ENCODE assay signal across 9 mouse cellular contexts in the genomic region with DNA sequence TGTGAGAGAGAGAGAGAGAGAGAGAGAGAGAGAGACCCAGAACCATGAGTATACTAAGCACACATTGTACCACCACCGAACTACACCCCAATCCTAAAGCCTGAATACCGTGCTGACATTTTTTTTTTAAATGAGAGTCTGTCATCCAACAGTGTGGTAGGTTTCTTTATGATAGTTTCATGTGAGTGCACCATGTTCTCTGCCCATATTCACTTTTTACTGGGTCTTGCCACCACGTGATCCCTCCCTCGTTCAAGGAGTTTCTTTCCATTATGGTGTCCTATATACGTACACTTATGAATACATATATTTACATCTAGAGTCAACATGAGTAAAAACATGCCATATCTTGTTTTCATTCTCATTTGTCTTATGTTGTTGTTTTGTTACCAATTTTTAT. TPM values are rescaled to one million over a fixed set of nuclear protein-coding genes. Genes with fewer than 3 reads are reported as not detected.
A peak's percentile ranks its signal among the peaks of the same experiment; 100 is the strongest.
DNase-seq lines count a peak whose midpoint lies in the region; ATAC-seq and TF ChIP-seq lines count a peak whose summit lies in the region.
"Had no signal": no experiment of that assay in that cellular context is flagged by ENCODE, and none has a peak within 500 bp of the region (broad histone marks: within the 10 kb centered on the region; RNA-seq: fewer than 3 reads in every experiment).

No protein-coding gene starts in this region.

- no peak for TF ChIP-seq POLR2A in limb, embryonic 14.5 days (IDR thresholded peaks at IDR 0.05; ENCODE audit: borderline replicate concordance, extremely low read depth, insufficient read depth, insufficient read length)

- no peak overlapping the region for H3K9ac ChIP-seq in forebrain, embryonic 11.5 days (ENCODE audit: low read length)
- no peak overlapping the region for H3K9ac ChIP-seq in neural tube, embryonic 12.5 days
- no peak overlapping the region for H3K9ac ChIP-seq in limb, embryonic 14.5 days (ENCODE audit: low read depth, low read length, severe bottlenecking)
- H3K9ac ChIP-seq in stomach, embryonic 15.5 days = no peak overlapping the region

- H3K4me1 ChIP-seq in forebrain, embryonic 10.5 days = peaks cover 15% of the 10 kb centered on the region
- no peaks in the 10 kb centered on the region for H3K4me1 ChIP-seq in forebrain, embryonic 11.5 days (replicated peaks; ENCODE audit: control insufficient read depth, insufficient read depth, low read length)
- peaks cover 7% of the 10 kb centered on the region for H3K4me1 ChIP-seq in neural tube, embryonic 12.5 days
- H3K4me1 ChIP-seq in limb, embryonic 14.5 days (ENCODE audit: control insufficient read depth, insufficient read depth, low read length) = no peaks in the 10 kb centered on the region
- H3K4me1 ChIP-seq in stomach, embryonic 15.5 days = no peaks in the 10 kb centered on the region

- 88% methylated on average over 5 of the region's 5 CpGs for WGBS in forebrain, embryonic 10.5 days
- 80% methylated on average over 5 of the region's 5 CpGs for WGBS in forebrain, embryonic 11.5 days
- 85% methylated on average over 5 of the region's 5 CpGs for WGBS in neural tube, embryonic 12.5 days
- WGBS in limb, embryonic 14.5 days = 75% methylated on average over 5 of the region's 5 CpGs
- 68% methylated on average over 5 of the region's 5 CpGs for WGBS in stomach, embryonic 15.5 days

- no peak overlapping the region for H3K27ac ChIP-seq in forebrain, embryonic 10.5 days
- H3K27ac ChIP-seq in forebrain, embryonic 11.5 days (ENCODE audit: low read depth, low read length) = no peak overlapping the region
- H3K27ac ChIP-seq in neural tube, embryonic 12.5 days = no peak overlapping the region
- no peak overlapping the region for H3K27ac ChIP-seq in limb, embryonic 14.5 days (replicated peaks; ENCODE audit: low read depth, low read length)
- H3K27ac ChIP-seq in stomach, embryonic 15.5 days = no peak overlapping the region

- no peak overlapping the region for H3K4me2 ChIP-seq in forebrain, embryonic 11.5 days (ENCODE audit: low read depth, low read length, severe bottlenecking)
- peak overlapping the region; percentile 94 for H3K4me2 ChIP-seq in neural tube, embryonic 12.5 days (replicated peaks)
- peak overlapping the region; percentile 96 for H3K4me2 ChIP-seq in limb, embryonic 14.5 days (replicated peaks; ENCODE audit: low read depth, low read length, severe bottlenecking)
- H3K4me2 ChIP-seq in stomach, embryonic 15.5 days = peak overlapping the region; percentile 97

- peak overlapping the region; percentile 73 for H3K4me3 ChIP-seq in forebrain, embryonic 10.5 days
- no peak overlapping the region for H3K4me3 ChIP-seq in forebrain, embryonic 11.5 days (ENCODE audit: low read depth, low read length)
- H3K4me3 ChIP-seq in neural tube, embryonic 12.5 days = no peak overlapping the region; the same call in 1 of the 2 replicates
- no peak overlapping the region; the same call in 1 of the 2 replicates for H3K4me3 ChIP-seq in limb, embryonic 14.5 days (replicated peaks; ENCODE audit: low read length)
- H3K4me3 ChIP-seq in stomach, embryonic 15.5 days (replicated peaks) = peak overlapping the region; percentile 66

- no peak for DNase-seq in forebrain, embryonic 10.5 days (ENCODE audit: extremely low spot score, low spot score)
- no peak for DNase-seq in forebrain, embryonic 11.5 days (ENCODE audit: low spot score)
- DNase-seq in neural tube, embryonic 10.5 days (ENCODE audit: extremely low spot score, low spot score) = no peak
- DNase-seq in limb, embryonic 14.5 days (ENCODE audit: low spot score) = no peak
- no peak for DNase-seq in right cerebral cortex, adult 18-20 months
- no peak for DNase-seq in layer of hippocampus, postnatal 14 days (ENCODE audit: low spot score in 2 of 2)
- DNase-seq: layer of hippocampus, adult 9-11 months had no signal

- no peaks in the 10 kb centered on the region for H3K36me3 ChIP-seq in forebrain, embryonic 10.5 days (replicated peaks)
- H3K36me3 ChIP-seq in forebrain, embryonic 11.5 days (ENCODE audit: control insufficient read depth, insufficient read depth, low read length) = no peaks in the 10 kb centered on the region
- no peaks in the 10 kb centered on the region for H3K36me3 ChIP-seq in neural tube, embryonic 12.5 days
- H3K36me3 ChIP-seq in limb, embryonic 14.5 days (ENCODE audit: control insufficient read depth, insufficient read depth, low read length) = no peaks in the 10 kb centered on the region
- no peaks in the 10 kb centered on the region for H3K36me3 ChIP-seq in stomach, embryonic 15.5 days

- H3K27me3 ChIP-seq in forebrain, embryonic 10.5 days (ENCODE audit: poor library complexity, severe bottlenecking) = peaks cover 12% of the 10 kb centered on the region; the same call in 1 of the 2 replicates
- no peaks in the 10 kb centered on the region for H3K27me3 ChIP-seq in forebrain, embryonic 11.5 days (ENCODE audit: control insufficient read depth, insufficient read depth, low read length)
- no peaks in the 10 kb centered on the region; the same call in 1 of the 2 replicates for H3K27me3 ChIP-seq in neural tube, embryonic 12.5 days (replicated peaks)
- no peaks in the 10 kb centered on the region for H3K27me3 ChIP-seq in limb, embryonic 14.5 days (ENCODE audit: control insufficient read depth, insufficient read depth, low read length)
- H3K27me3 ChIP-seq in stomach, embryonic 15.5 days (replicated peaks) = no peaks in the 10 kb centered on the region

- H3K9me3 ChIP-seq in forebrain, embryonic 10.5 days = no peaks in the 10 kb centered on the region
- H3K9me3 ChIP-seq in forebrain, embryonic 11.5 days (ENCODE audit: control insufficient read depth, low read length) = no peaks in the 10 kb centered on the region
- H3K9me3 ChIP-seq in neural tube, embryonic 12.5 days = no peaks in the 10 kb centered on the region
- no peaks in the 10 kb centered on the region for H3K9me3 ChIP-seq in limb, embryonic 14.5 days (ENCODE audit: control insufficient read depth, low read length)
- H3K9me3 ChIP-seq in stomach, embryonic 15.5 days = no peaks in the 10 kb centered on the region

- ATAC-seq in forebrain, embryonic 11.5 days (replicated peaks; ENCODE audit: low FRiP score) = no peak
- ATAC-seq in neural tube, embryonic 12.5 days (ENCODE audit: low FRiP score, low read depth) = no peak
- no peak for ATAC-seq in limb, embryonic 14.5 days (ENCODE audit: low FRiP score, low read depth)
- ATAC-seq in stomach, embryonic 15.5 days (ENCODE audit: insufficient read depth, low FRiP score, low read depth) = no peak

RNA-seq across cellular contexts. Expression of a gene that starts 0.9 kb away (rescaled TPM):
- 3.9 and 4.4 TPM in 2 replicates for polyA plus RNA-seq in forebrain, embryonic 10.5 days (2016; fragmentation: Nextera tagmentation; extraction: Ambion mirVana)
- 3.6 and 3.8 TPM in 2 replicates for polyA plus RNA-seq in forebrain, embryonic 11.5 days (2014; fragmentation: Nextera tagmentation; extraction: Ambion mirVana)
- polyA plus RNA-seq in neural tube, embryonic 12.5 days (2016; fragmentation: Nextera tagmentation; extraction: Ambion mirVana) = 4.0 and 5.1 TPM in 2 replicates
- polyA plus RNA-seq in limb, embryonic 14.5 days (2012; rRNA removed) = 3.3 and 4.2 TPM in 2 replicates
- polyA plus RNA-seq in limb, embryonic 14.5 days (2014; fragmentation: Nextera tagmentation; extraction: Ambion mirVana) = 6.5 and 7.6 TPM in 2 replicates
- 13.5 and 17.5 TPM in 2 replicates for polyA plus RNA-seq in stomach, embryonic 15.5 days (2015; fragmentation: Nextera tagmentation; extraction: Ambion mirVana)
- 10 to 100 TPM in 1 of 2 experiments, 1 to 10 TPM in 1; 6.4 to 11.1 TPM for total RNA-seq in layer of hippocampus, postnatal 14 days (2021)

RNA-seq across cellular contexts. Expression of a gene that starts 48.4 kb away (rescaled TPM):
- 565 and 588 TPM in 2 replicates for polyA plus RNA-seq in forebrain, embryonic 10.5 days (2016; fragmentation: Nextera tagmentation; extraction: Ambion mirVana)
- 621 and 646 TPM in 2 replicates for polyA plus RNA-seq in forebrain, embryonic 11.5 days (2014; fragmentation: Nextera tagmentation; extraction: Ambion mirVana)
- 461 and 494 TPM in 2 replicates for polyA plus RNA-seq in neural tube, embryonic 12.5 days (2016; fragmentation: Nextera tagmentation; extraction: Ambion mirVana)
- polyA plus RNA-seq in limb, embryonic 14.5 days (2012; rRNA removed) = 376 and 429 TPM in 2 replicates
- polyA plus RNA-seq in limb, embryonic 14.5 days (2014; fragmentation: Nextera tagmentation; extraction: Ambion mirVana) = 518 and 519 TPM in 2 replicates
- 469 and 491 TPM in 2 replicates for polyA plus RNA-seq in stomach, embryonic 15.5 days (2015; fragmentation: Nextera tagmentation; extraction: Ambion mirVana)
- 100 to 1,000 TPM; 246 to 248 TPM for total RNA-seq in layer of hippocampus, postnatal 14 days (2021)

Comparison
In these comparisons a context has a peak if more than half of its experiments do, and no peak if none do; other contexts are left out.
1. H3K4me3 ChIP-seq: peak in forebrain, embryonic 10.5 days (single experiment) and stomach, embryonic 15.5 days (single experiment); none in forebrain, embryonic 11.5 days (single experiment), neural tube, embryonic 12.5 days (single experiment) and limb, embryonic 14.5 days (single experiment).